Mouse (Mus musculus) ES-CJ7 (cell line): ENCODE data around the gene Plpp1.

ENCODE experiments used
- DNase-seq: peaks from one replicate; pipeline ENCODE4 v3.0.0; 2011; ENCODE audit warnings: low read depth, low spot score

The Plpp1 gene

DNA sequence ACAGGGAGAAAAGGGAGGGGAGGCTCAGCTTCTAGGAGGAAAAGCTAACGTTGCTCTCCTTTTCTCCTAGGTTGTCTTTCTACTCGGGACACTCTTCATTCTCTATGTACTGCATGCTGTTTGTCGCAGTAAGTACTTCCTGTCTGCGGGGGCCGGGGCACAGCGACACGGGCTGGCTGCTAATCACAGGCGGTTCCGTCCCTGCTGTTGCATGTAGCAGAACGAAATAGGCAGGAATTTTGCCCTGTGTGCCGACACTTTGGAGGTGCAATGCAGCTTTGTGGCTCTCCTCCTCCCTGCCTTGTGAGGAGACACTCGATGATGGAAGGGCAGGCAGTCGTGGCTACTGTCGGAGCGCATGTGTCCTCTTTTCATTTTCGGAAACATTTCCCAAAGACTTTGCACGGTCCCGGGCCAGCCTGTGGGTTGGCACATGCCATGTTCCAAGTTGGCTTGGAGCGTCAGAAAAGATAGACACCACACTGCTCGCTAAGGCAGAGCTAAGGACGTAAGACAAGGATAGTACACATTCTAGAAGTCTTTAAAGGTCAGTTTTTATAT is 59.1 kb downstream of the Plpp1 start:
- no peak for DNase-seq

DNA sequence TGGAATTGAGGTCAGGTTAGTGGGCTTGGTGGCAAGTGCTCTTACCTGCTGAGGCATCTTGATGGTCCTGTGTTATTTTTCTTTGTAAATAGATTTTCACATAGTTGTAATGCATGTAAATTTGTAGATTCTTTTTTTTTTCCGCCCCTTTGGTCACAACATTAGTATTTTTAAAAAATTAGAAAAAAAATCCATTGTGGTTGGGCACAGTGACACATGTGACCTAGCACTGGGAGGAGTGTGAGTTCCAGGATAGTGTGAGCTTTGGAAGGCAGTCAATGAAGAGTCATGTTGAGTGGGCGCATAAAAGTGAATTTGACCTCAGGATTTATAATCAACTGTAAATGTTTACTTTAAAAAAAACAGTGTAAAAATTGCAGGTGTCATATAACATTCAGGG is 59.8 kb downstream of the Plpp1 start:
- DNase-seq, result no peak

GRCm38 (mm10) chr13:112860911-112861310 is 60.3 kb downstream of the Plpp1 start:
- DNase-seq, result no peak

DNA sequence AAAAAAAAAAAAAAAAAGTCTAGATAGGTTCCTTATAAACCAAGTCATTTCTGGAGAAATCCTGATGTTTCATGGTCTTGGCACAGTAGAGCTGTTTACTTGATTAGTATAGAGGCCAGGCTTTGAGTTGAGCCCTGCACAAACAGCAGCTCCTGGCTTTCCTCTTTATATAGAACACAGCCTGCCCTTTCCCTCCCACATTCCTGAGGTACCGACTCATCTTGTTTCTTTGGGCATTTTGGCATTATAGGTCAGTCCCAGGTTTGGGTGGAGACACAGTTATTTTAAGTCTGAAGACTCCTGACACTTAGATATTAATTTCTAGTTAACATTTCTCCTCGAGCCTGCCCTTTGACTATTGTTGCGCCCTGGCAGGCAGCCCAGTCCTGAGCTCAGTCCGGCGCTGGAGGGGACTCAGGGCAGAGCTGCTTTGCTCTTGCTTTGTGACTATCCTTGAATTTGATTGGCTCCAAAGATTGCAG is 61.3 kb downstream of the Plpp1 start:
- DNase-seq, result no peak

GRCm38 (mm10) chr13:112862342-112862741 is 61.8 kb downstream of the Plpp1 start:
- DNase-seq, result no peak

DNA sequence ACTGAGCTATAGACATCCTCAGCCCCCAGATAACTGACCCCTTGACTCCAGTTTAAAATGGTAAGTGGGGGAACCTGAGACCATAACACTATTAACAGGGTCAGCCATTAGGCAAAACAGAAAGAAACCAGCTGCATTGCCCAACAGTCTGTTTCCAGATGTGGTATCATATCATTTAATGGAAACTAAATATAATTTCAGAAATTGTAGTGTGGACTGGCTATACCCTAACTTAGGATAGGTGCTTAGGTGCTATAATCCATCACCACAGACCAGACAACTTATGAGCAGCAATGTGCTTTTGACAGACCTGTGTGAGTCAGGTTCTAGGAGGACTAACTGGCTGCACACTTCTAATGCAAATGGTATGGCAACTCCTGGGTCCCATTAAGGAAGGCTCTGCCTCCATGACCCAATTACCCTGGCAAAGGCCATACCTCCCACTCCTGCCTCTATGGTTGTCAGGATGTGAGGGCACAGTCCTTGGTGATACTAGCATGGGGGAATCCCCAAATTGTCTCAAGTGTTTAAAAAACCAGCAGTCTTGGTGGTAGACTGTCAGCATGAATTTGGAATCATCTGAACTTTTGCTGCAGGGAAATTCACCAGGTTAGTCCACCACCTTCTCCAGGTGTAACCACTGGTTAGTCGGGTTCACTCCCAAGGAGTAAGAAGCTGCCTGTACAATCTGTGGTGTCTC is 62.5 kb downstream of the Plpp1 start:
- DNase-seq, result no peak

DNA sequence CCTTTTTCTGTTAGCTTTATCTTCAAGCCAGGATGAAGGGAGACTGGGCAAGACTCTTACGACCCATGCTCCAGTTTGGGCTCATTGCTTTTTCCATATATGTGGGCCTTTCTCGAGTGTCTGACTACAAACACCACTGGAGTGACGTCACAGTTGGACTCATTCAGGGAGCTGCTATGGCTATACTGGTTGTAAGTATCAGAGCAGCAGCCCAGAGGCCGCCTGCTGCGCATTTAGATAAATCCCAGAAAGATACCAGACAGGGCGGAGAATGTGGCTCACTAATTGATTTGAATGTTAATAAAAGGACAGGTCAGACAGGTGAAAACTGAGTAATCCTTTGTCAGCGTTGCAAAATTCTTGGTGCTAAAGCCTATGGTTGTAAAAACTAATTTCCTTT is 66.2 kb downstream of the Plpp1 start:
- no peak for DNase-seq

- DNase-seq, result no peak
These were observed 66.8 kb downstream of the Plpp1 start for GRCm38 (mm10) chr13:112867381-112867780.

DNA sequence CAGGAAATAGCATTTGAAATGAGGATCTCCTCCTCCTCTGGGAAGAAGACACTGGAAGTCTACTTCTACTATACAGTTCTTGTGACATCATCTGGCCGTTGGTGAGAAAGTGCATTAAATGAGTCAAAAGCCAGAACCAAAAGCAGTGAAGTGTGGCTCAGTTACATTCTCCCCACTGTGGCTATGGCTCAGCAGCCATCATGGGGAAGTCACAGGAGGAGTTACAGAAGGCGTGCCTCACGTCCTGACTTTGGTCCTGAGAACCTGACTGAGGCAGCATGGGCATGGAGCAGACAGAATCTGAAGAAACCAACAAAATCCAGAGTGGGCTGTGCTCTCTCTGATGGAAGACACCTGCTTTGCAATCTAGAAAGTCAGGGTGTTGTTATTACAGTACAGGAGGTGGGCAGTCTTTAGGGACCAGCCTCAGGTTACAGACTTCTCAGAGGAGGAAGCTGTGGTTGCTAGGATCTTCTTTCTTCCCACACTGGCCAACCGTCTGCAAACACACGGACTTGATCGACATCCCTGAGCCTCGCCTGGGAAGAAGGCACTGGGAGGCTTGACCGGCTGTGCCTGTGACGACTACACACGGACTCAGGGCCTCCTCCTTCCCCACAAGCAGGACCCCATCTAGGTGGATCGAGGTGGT is 69.6 kb downstream of the Plpp1 start:
- DNase-seq, result no peak

DNA sequence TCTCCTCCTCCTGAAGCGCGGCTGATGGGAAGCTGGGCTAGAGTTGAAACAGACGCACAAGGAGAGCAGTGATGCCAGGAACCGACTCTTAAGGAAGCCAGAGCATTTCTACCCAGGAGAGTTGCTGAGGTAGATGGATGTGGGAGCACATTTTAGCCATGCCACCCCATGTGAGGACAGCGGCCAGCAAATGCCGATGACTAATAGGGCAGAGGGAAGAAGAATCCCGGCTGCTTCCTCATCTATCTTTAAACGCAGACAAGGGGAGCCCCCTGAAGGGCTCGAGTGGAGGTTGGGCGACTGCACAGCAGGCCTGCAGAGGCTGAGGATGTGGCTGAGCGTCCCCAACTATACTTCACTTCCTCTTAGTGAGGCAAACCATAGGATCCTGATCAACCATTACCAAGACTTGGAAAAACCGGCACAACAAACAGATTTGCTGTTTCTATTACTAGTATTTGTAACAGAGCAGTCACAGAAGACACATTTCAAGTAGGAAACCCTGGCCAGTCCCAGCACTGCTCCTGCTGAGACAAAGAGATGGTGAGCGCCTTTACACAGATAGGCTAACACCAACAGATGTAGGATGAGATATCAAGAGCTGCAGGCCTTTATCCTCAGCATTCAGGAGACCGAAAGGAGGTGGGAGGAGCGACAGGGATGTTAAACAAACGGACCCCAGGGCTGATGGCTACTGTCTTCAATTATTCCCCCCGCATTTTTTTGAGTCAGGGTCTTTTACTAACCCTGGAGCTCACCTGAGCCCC is 71.1 kb downstream of the Plpp1 start:
- no peak for DNase-seq

DNA sequence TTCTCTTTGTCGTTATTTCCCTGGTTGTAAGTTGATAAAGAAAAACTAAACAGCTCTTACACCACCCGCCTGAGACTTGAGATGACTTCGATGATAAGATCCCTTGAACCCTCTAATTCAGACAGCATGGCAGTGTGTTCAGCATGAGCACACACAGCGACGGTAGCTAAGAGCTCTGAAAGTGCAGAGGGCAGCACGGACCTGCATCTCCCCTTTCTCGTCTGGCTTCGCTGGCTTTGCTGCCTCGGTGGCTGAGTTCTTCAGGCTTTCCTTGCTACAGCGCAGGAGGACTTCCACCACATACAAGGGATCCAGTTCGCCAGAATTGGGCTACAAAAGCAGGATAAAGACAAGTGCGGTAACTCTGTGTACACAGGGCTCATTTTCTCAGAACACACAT is 86.6 kb downstream of the Plpp1 start:
- DNase-seq, result no peak

GRCm38 (mm10) chr13:112902176-112902575 is 101.6 kb downstream of the Plpp1 start:
- no peak for DNase-seq

DNA sequence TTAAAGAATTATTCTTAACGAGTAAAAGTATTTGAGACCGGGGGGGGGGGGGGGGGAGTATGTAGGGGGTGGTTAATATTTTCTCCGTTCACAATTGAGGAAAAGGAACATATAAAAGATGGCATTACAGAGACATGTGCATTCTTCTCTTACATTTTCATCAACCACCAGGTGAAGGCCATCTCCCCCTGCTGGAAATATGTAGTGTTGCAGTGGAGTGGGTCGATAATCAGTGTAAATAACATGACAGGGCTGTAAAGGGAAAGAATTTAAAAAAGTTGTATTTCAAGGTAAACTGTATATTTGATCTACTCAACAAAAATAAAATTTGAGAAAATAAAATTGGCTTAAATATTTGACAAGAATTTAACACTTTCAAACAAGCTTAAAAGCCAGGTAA is 109.1 kb downstream of the Plpp1 start:
- peak; percentile 40 for DNase-seq

GRCm38 (mm10) chr13:112910434-112910833 is 109.8 kb downstream of the Plpp1 start:
- no peak for DNase-seq
